Mouse (Mus musculus) stomach, postnatal 0 days (tissue): Measurements from ENCODE around the gene Stat1.

Experiments used
- CTCF ChIP-seq: IDR thresholded peaks from 2 replicates; pipeline ENCODE4 v1.5.1; 2016; ENCODE audit warnings: antibody characterized with exemption, low read depth, mild to moderate bottlenecking, moderate library complexity
- EP300 ChIP-seq: optimal IDR thresholded peaks from 2 replicates; pipeline ENCODE3; 2016; ENCODE audit warnings: antibody characterized with exemption

GRCm38 (mm10) chr1:52087128-52087527 is 32.1 kb upstream of the Stat1 start:
- TF ChIP-seq CTCF (no peak), EP300 (no peak)
